Comparison of ENCODE assay signal across 9 mouse cellular contexts in genomic region chr3:89390111-89390515, GRCm38 (mm10). TPM values are rescaled to one million over a fixed set of nuclear protein-coding genes. Genes with fewer than 3 reads are reported as not detected.
DNase-seq lines count a peak whose midpoint lies in the region; ATAC-seq and TF ChIP-seq lines count a peak whose summit lies in the region.
"Had no signal": no experiment of that assay in that cellular context is flagged by ENCODE, and none has a peak within 500 bp of the region (broad histone marks: within the 10 kb centered on the region; RNA-seq: fewer than 3 reads in every experiment).

No protein-coding gene starts in this region.

- WGBS in lung, adult 2 months = 6% methylated on average over 5 of the region's 5 CpGs
- 17% methylated on average over 5 of the region's 5 CpGs for WGBS in intestine, postnatal 0 days

- H3K36me3 ChIP-seq in intestine, postnatal 0 days (ENCODE audit: control insufficient read depth, insufficient read depth) = no peaks in the 10 kb centered on the region; the same call in 1 of the 2 replicates
- no peaks in the 10 kb centered on the region for H3K36me3 ChIP-seq in splenic B cell, adult 2 months (ENCODE audit: control insufficient read depth, insufficient read depth, low read length, poor library complexity, severe bottlenecking)
- H3K36me3 ChIP-seq: midbrain, embryonic 12.5 days had no signal

- peak overlapping the region; percentile 49 for H3K27ac ChIP-seq in cortical plate, adult 2 months (ENCODE audit: insufficient read depth, low read length)
- peak overlapping the region; percentile 97 for H3K27ac ChIP-seq in intestine, postnatal 0 days (ENCODE audit: low read depth, low read length)
- H3K27ac ChIP-seq: midbrain, embryonic 12.5 days had no signal

- H3K4me2 ChIP-seq in intestine, postnatal 0 days (replicated peaks; ENCODE audit: low read depth) = peak overlapping the region; percentile 85

- no peaks in the 10 kb centered on the region for H3K9me3 ChIP-seq in intestine, postnatal 0 days (ENCODE audit: control insufficient read depth)
- H3K9me3 ChIP-seq: midbrain, embryonic 12.5 days had no signal

- no peak overlapping the region for H3K4me3 ChIP-seq in lung, adult 2 months (replicated peaks; ENCODE audit: extremely low read depth, low read depth, low read length)
- no peak overlapping the region for H3K4me3 ChIP-seq in cortical plate, adult 2 months (ENCODE audit: insufficient read depth, low read length)
- peak overlapping the region; percentile 76 for H3K4me3 ChIP-seq in intestine, postnatal 0 days (ENCODE audit: low read depth, low read length)
- H3K4me3 ChIP-seq: midbrain, embryonic 12.5 days had no signal

- TF ChIP-seq CTCF in lung, adult 2 months (IDR thresholded peaks at IDR 0.05; ENCODE audit: insufficient read depth, low read length) = no peak
- no peak for TF ChIP-seq CTCF in cortical plate, adult 2 months (IDR thresholded peaks at IDR 0.05; ENCODE audit: extremely low read depth, insufficient read depth, low read length)
- TF ChIP-seq CTCF in intestine, postnatal 0 days (IDR thresholded peaks at IDR 0.05; ENCODE audit: low read depth) = no peak

- H3K27me3 ChIP-seq in intestine, postnatal 0 days (replicated peaks; ENCODE audit: control insufficient read depth, insufficient read depth, low read length) = no peaks in the 10 kb centered on the region
- H3K27me3 ChIP-seq in splenic B cell, adult 2 months (ENCODE audit: control insufficient read depth, insufficient read depth, low read length, poor library complexity, severe bottlenecking) = no peaks in the 10 kb centered on the region; the same call in 1 of the 2 replicates

- peak overlapping the region; percentile 83; the same call in 1 of the 2 replicates for H3K9ac ChIP-seq in intestine, postnatal 0 days (ENCODE audit: low read depth, low read length)
- H3K9ac ChIP-seq: midbrain, embryonic 12.5 days had no signal

- peaks cover 19% of the 10 kb centered on the region for H3K4me1 ChIP-seq in lung, adult 2 months (ENCODE audit: control insufficient read depth, insufficient read depth, low read length)
- H3K4me1 ChIP-seq in cortical plate, adult 2 months (ENCODE audit: control insufficient read depth, insufficient read depth, low read length) = peaks cover 4% of the 10 kb centered on the region
- peaks cover 6% of the 10 kb centered on the region; the same call in 1 of the 2 replicates for H3K4me1 ChIP-seq in intestine, postnatal 0 days (replicated peaks; ENCODE audit: control insufficient read depth, insufficient read depth, low read length)

- peak; percentile 33 for DNase-seq in lung, adult 2 months
- DNase-seq in lung, postnatal 14 days = no peak
- peak; percentile 86 to 93 for DNase-seq in adrenal gland, adult (ENCODE audit: inconsistent age in 2 of 2, low spot score in 1 of 2)
- DNase-seq in splenic B cell, adult 2 months (ENCODE audit: low read depth, low spot score) = peak; percentile 36
- no peak for DNase-seq in layer of hippocampus, adult 8-10 months (ENCODE audit: low spot score in 2 of 2)
- DNase-seq in testis, postnatal 10 days (ENCODE audit: low spot score) = no peak

- ATAC-seq in intestine, postnatal 0 days = no peak

- no peak for TF ChIP-seq POLR2A in lung, adult 2 months (IDR thresholded peaks at IDR 0.05; ENCODE audit: borderline replicate concordance, extremely low read depth, low read depth, low read length)
- no peak for TF ChIP-seq POLR2A in cortical plate, adult 2 months (IDR thresholded peaks at IDR 0.05; ENCODE audit: extremely low read depth, insufficient read depth, low read length)

RNA-seq across cellular contexts. Expression of gene Zbtb7b, which starts 4.5 kb away (rescaled TPM):
- polyA plus RNA-seq in lung, adult 2 months (2012; rRNA removed) = 63.0 and 64.0 TPM in 2 replicates
- polyA plus RNA-seq in cortical plate, adult 2 months (2012; rRNA removed) = 14.7 and 18.7 TPM in 2 replicates
- polyA plus RNA-seq in intestine, postnatal 0 days (2015; fragmentation: Nextera tagmentation; extraction: Ambion mirVana) = 14.3 and 20.8 TPM in 2 replicates
- 10 to 100 TPM; 12.6 to 18.7 (median 15.9) TPM for total RNA-seq in layer of hippocampus, adult 8-10 months (2022)

RNA-seq across cellular contexts. Expression of gene Lenep, which starts 12.5 kb away (rescaled TPM):
- 0.45 and 1.5 TPM in 2 replicates for polyA plus RNA-seq in lung, adult 2 months (2012; rRNA removed)
- polyA plus RNA-seq in cortical plate, adult 2 months (2012; rRNA removed) = 5.1 and 5.9 TPM in 2 replicates
- polyA plus RNA-seq in intestine, postnatal 0 days (2015; fragmentation: Nextera tagmentation; extraction: Ambion mirVana) = not detected in 2 replicates
- total RNA-seq in layer of hippocampus, adult 8-10 months (2022) = 1 to 10 TPM; 1.9 to 7.1 (median 4.3) TPM

RNA-seq across cellular contexts. Expression of gene Flad1, which starts 21.6 kb away (rescaled TPM):
- polyA plus RNA-seq in lung, adult 2 months (2012; rRNA removed) = 22.9 and 26.6 TPM in 2 replicates
- polyA plus RNA-seq in cortical plate, adult 2 months (2012; rRNA removed) = 45.4 and 48.7 TPM in 2 replicates
- polyA plus RNA-seq in intestine, postnatal 0 days (2015; fragmentation: Nextera tagmentation; extraction: Ambion mirVana) = 29.2 and 32.1 TPM in 2 replicates
- total RNA-seq in layer of hippocampus, adult 8-10 months (2022) = 10 to 100 TPM; 35.8 to 37.8 (median 37.1) TPM

RNA-seq across cellular contexts. Expression of gene Dcst1, which starts 25.1 kb away (rescaled TPM):
- 0.06 TPM in 1 of 2 replicates, not detected in the other for polyA plus RNA-seq in lung, adult 2 months (2012; rRNA removed)
- polyA plus RNA-seq in cortical plate, adult 2 months (2012; rRNA removed) = 0.06 TPM in 1 of 2 replicates, not detected in the other
- polyA plus RNA-seq in intestine, postnatal 0 days (2015; fragmentation: Nextera tagmentation; extraction: Ambion mirVana) = 23.5 and 26.7 TPM in 2 replicates
- total RNA-seq in layer of hippocampus, adult 8-10 months (2022) = under 1 TPM in 2 of 4 experiments, not detected in 2; 0.16 to 0.48 TPM

RNA-seq across cellular contexts. Expression of gene Cks1b, which starts 28.1 kb away (rescaled TPM):
- 6.7 and 11.7 TPM in 2 replicates for polyA plus RNA-seq in lung, adult 2 months (2012; rRNA removed)
- polyA plus RNA-seq in cortical plate, adult 2 months (2012; rRNA removed) = 5.2 and 5.4 TPM in 2 replicates
- polyA plus RNA-seq in intestine, postnatal 0 days (2015; fragmentation: Nextera tagmentation; extraction: Ambion mirVana) = 106 and 118 TPM in 2 replicates
- 1 to 10 TPM; 1.6 to 4.7 (median 2.5) TPM for total RNA-seq in layer of hippocampus, adult 8-10 months (2022)

Comparison
In these comparisons a context has a peak if more than half of its experiments do, and no peak if none do; other contexts are left out.
1. DNase-seq: peak in lung, adult 2 months (single experiment), adrenal gland, adult (2 of 2) and splenic B cell, adult 2 months (single experiment); none in lung, postnatal 14 days (single experiment), layer of hippocampus, adult 8-10 months (0 of 2) and testis, postnatal 10 days (single experiment).